ENCODE assay signal across 28 mouse cellular contexts in the genomic region with DNA sequence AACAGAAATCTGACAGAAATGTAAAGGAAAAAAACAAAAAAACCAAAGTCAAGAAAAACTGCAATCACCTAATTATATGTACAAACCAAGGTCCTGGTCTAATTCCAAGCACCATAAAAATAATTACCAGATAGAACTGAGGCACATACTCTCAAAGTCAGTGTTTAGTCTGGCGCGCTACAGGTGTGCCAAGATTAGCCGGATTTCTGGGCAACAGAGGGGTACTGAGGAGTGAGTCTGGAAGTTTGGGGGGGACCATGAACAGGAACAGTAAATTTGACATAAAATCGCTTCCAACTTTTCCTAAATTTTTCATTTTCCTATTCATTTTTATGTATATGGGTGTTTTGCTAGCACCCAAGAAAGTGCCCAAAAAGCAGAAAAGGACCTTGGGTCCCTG. TPM values are rescaled to one million over a fixed set of nuclear protein-coding genes. Genes with fewer than 3 reads are reported as not detected.
"Had no signal": no experiment of that assay in that cellular context is flagged by ENCODE, and none has a peak within 500 bp of the region (broad histone marks: within the 10 kb centered on the region; RNA-seq: fewer than 3 reads in every experiment).

No protein-coding gene starts in this region.

- H3K27ac ChIP-seq: embryonic facial prominence, embryonic 10.5 days; embryonic facial prominence, embryonic 12.5 days; embryonic facial prominence, embryonic 13.5 days; embryonic facial prominence, embryonic 15.5 days; forebrain, embryonic 10.5 days; forebrain, embryonic 12.5 days; forebrain, embryonic 13.5 days; forebrain, embryonic 15.5 days; gastrocnemius, adult 2 months; heart, adult 2 months had no signal

- H3K4me2 ChIP-seq: embryonic facial prominence, embryonic 12.5 days; embryonic facial prominence, embryonic 13.5 days; embryonic facial prominence, embryonic 15.5 days; forebrain, embryonic 12.5 days; forebrain, embryonic 13.5 days; forebrain, embryonic 15.5 days had no signal

- H3K27me3 ChIP-seq: embryonic facial prominence, embryonic 12.5 days; embryonic facial prominence, embryonic 13.5 days; embryonic facial prominence, embryonic 15.5 days; forebrain, embryonic 12.5 days; forebrain, embryonic 13.5 days; forebrain, embryonic 15.5 days had no signal

- H3K9ac ChIP-seq: embryonic facial prominence, embryonic 12.5 days; embryonic facial prominence, embryonic 13.5 days; embryonic facial prominence, embryonic 15.5 days; forebrain, embryonic 12.5 days; forebrain, embryonic 13.5 days; forebrain, embryonic 15.5 days; forebrain, postnatal 0 days had no signal

- H3K4me3 ChIP-seq: embryonic facial prominence, embryonic 10.5 days; embryonic facial prominence, embryonic 12.5 days; embryonic facial prominence, embryonic 13.5 days; embryonic facial prominence, embryonic 15.5 days; erythroblast, embryonic 14.5 days; forebrain, embryonic 10.5 days; forebrain, embryonic 12.5 days; forebrain, embryonic 13.5 days; forebrain, embryonic 15.5 days; gastrocnemius, adult 2 months; heart, adult 2 months had no signal

- ATAC-seq: forebrain, embryonic 13.5 days; forebrain, embryonic 14.5 days; forebrain, embryonic 15.5 days; forebrain, embryonic 16.5 days; forebrain, postnatal 0 days had no signal

- H3K9me3 ChIP-seq: embryonic facial prominence, embryonic 10.5 days; embryonic facial prominence, embryonic 12.5 days; embryonic facial prominence, embryonic 13.5 days; embryonic facial prominence, embryonic 15.5 days; forebrain, embryonic 10.5 days; forebrain, embryonic 12.5 days; forebrain, embryonic 13.5 days; forebrain, embryonic 15.5 days had no signal

- DNase-seq: cerebellum, adult 2 months; cerebellum, adult 8-10 months; cerebellum, postnatal 10 days; cerebellum, postnatal 14 days; cerebellum, postnatal 25 days; cerebellum, postnatal 36 days; embryo, embryonic 11 days; forebrain, postnatal 0 days; gastrocnemius, adult 2 months; gastrocnemius, postnatal 10 days; gastrocnemius, postnatal 14 days; gastrocnemius, postnatal 25 days; gastrocnemius, postnatal 36 days; heart, adult 18-20 months; heart, adult 2 months had no signal

- H3K4me1 ChIP-seq: embryonic facial prominence, embryonic 10.5 days; embryonic facial prominence, embryonic 12.5 days; embryonic facial prominence, embryonic 13.5 days; embryonic facial prominence, embryonic 15.5 days; forebrain, embryonic 10.5 days; forebrain, embryonic 12.5 days; forebrain, embryonic 13.5 days; forebrain, embryonic 15.5 days had no signal

RNA-seq across cellular contexts. Expression of gene B3gnt7, which starts 43.3 kb away (rescaled TPM):
- total RNA-seq: gastrocnemius, adult 18-20 months; gastrocnemius, adult 2 months; gastrocnemius, adult 8-10 months; gastrocnemius, postnatal 25 days; gastrocnemius, postnatal 36 days had no signal
